Comparison of ENCODE assay signal across 11 mouse cellular contexts in the genomic region with DNA sequence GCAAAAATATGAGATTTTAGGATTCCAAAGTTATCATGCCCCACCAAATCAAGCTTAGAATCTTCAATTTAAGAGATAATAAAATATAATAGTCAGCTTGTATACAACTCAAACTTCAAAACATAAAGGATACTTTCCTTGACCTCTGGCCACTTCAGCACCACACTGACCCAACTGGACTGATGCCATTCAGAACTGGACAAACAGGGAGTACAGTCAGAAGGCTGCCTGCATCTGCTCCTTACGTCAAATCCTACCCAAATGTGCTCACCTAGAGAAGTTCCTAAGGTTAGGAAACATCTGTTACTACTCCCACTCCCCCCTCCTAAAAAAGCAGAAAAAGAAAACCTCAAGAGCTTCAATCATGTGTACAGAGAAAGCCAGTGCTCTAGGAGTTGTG. TPM values are rescaled to one million over a fixed set of nuclear protein-coding genes. Genes with fewer than 3 reads are reported as not detected.
DNase-seq lines count a peak whose midpoint lies in the region; ATAC-seq and TF ChIP-seq lines count a peak whose summit lies in the region.
"Had no signal": no experiment of that assay in that cellular context is flagged by ENCODE, and none has a peak within 500 bp of the region (broad histone marks: within the 10 kb centered on the region; RNA-seq: fewer than 3 reads in every experiment).

No protein-coding gene starts in this region.

- no peaks in the 10 kb centered on the region for H3K27me3 ChIP-seq in midbrain, embryonic 10.5 days (ENCODE audit: low read depth, poor library complexity, severe bottlenecking)
- H3K27me3 ChIP-seq in midbrain, embryonic 11.5 days (ENCODE audit: control insufficient read depth, insufficient read depth, low read length) = no peaks in the 10 kb centered on the region
- no peaks in the 10 kb centered on the region for H3K27me3 ChIP-seq in hindbrain, embryonic 16.5 days (replicated peaks; ENCODE audit: control insufficient read depth, insufficient read depth, low read length)
- H3K27me3 ChIP-seq in stomach, embryonic 16.5 days (ENCODE audit: control insufficient read depth, insufficient read depth, low read length) = no peaks in the 10 kb centered on the region

- WGBS in midbrain, embryonic 10.5 days = 86% methylated on average over 1 of the region's 1 CpGs
- 81% methylated on average over 1 of the region's 1 CpGs for WGBS in midbrain, embryonic 11.5 days
- WGBS in hindbrain, embryonic 16.5 days = 76% methylated on average over 1 of the region's 1 CpGs
- 66% methylated on average over 1 of the region's 1 CpGs for WGBS in stomach, embryonic 16.5 days

- intact Hi-C loops in gastrocnemius, adult 2 months (cut with DNase I) = loop anchor here (5.0 kb wide), 1 partner anchor 87 kb away; no protein-coding TSS in a partner anchor

- no peak overlapping the region for H3K4me2 ChIP-seq in midbrain, embryonic 11.5 days
- H3K4me2 ChIP-seq in hindbrain, embryonic 16.5 days (ENCODE audit: low read length) = peak overlapping the region; percentile 73
- H3K4me2 ChIP-seq in stomach, embryonic 16.5 days (ENCODE audit: low read depth, low read length) = peak overlapping the region; percentile 89

- no peaks in the 10 kb centered on the region for H3K9me3 ChIP-seq in midbrain, embryonic 10.5 days (replicated peaks)
- no peaks in the 10 kb centered on the region for H3K9me3 ChIP-seq in midbrain, embryonic 11.5 days (ENCODE audit: control insufficient read depth, low read length)
- H3K9me3 ChIP-seq in hindbrain, embryonic 16.5 days (ENCODE audit: control insufficient read depth, low read length) = no peaks in the 10 kb centered on the region
- H3K9me3 ChIP-seq in stomach, embryonic 16.5 days (replicated peaks; ENCODE audit: control insufficient read depth, low read length) = no peaks in the 10 kb centered on the region
- H3K9me3 ChIP-seq: G1E had no signal

- H3K9ac ChIP-seq in midbrain, embryonic 11.5 days (ENCODE audit: low read length) = no peak overlapping the region
- H3K9ac ChIP-seq in hindbrain, embryonic 16.5 days (ENCODE audit: low read depth, low read length) = no peak overlapping the region
- 0 out of 2 replicates have a peak overlapping the region, but pooled peaks have one; percentile 22 for H3K9ac ChIP-seq in stomach, embryonic 16.5 days (ENCODE audit: low read length)

- no peak for TF ChIP-seq CTCF in gastrocnemius, adult 2 months (IDR thresholded peaks at IDR 0.05)

- H3K27ac ChIP-seq in gastrocnemius, adult 2 months = 0 out of 2 replicates have a peak overlapping the region, but pooled peaks have one; percentile 2
- H3K27ac ChIP-seq in midbrain, embryonic 10.5 days (replicated peaks) = no peak overlapping the region
- H3K27ac ChIP-seq in midbrain, embryonic 11.5 days (ENCODE audit: low read depth, low read length) = no peak overlapping the region
- no peak overlapping the region for H3K27ac ChIP-seq in hindbrain, embryonic 16.5 days (ENCODE audit: low read depth, low read length)
- no peak overlapping the region for H3K27ac ChIP-seq in stomach, embryonic 16.5 days (ENCODE audit: low read length)

- no peak for ATAC-seq in midbrain, embryonic 11.5 days (ENCODE audit: low FRiP score)
- no peak for ATAC-seq in hindbrain, embryonic 16.5 days
- ATAC-seq in stomach, embryonic 16.5 days (ENCODE audit: insufficient read depth, low FRiP score) = no peak
- ATAC-seq in granulocyte monocyte progenitor cell, adult 5-6 weeks (replicated peaks; ENCODE audit: poor library complexity, severe bottlenecking) = no peak

- H3K4me3 ChIP-seq in gastrocnemius, adult 2 months = no peak overlapping the region; the same call in 1 of the 2 replicates
- H3K4me3 ChIP-seq in midbrain, embryonic 10.5 days = peak overlapping the region; percentile 95; the same call in 1 of the 2 replicates
- no peak overlapping the region for H3K4me3 ChIP-seq in midbrain, embryonic 11.5 days (ENCODE audit: low read depth, low read length)
- no peak overlapping the region for H3K4me3 ChIP-seq in hindbrain, embryonic 16.5 days (ENCODE audit: low read length)
- no peak overlapping the region for H3K4me3 ChIP-seq in stomach, embryonic 16.5 days (replicated peaks; ENCODE audit: low read length)

- no peak for DNase-seq in gastrocnemius, adult 2 months
- DNase-seq in gastrocnemius, postnatal 10 days = no peak
- no peak for DNase-seq in midbrain, embryonic 10.5 days (ENCODE audit: low spot score)
- no peak for DNase-seq in midbrain, embryonic 11.5 days (ENCODE audit: low spot score, missing footprints)
- DNase-seq in spleen, postnatal 4 days (ENCODE audit: low spot score in 2 of 2) = no peak
- DNase-seq: gastrocnemius, postnatal 25 days had no signal

- peaks cover 22% of the 10 kb centered on the region for H3K36me3 ChIP-seq in midbrain, embryonic 10.5 days
- H3K36me3 ChIP-seq in midbrain, embryonic 11.5 days (ENCODE audit: control insufficient read depth, insufficient read depth, low read length) = peaks cover 5% of the 10 kb centered on the region; the same call in 1 of the 2 replicates
- H3K36me3 ChIP-seq in hindbrain, embryonic 16.5 days (ENCODE audit: control insufficient read depth, insufficient read depth, low read length) = peaks cover 4% of the 10 kb centered on the region; the same call in 1 of the 2 replicates
- 0 out of 2 replicates have a peak, but pooled peaks cover 3% of the 10 kb centered on the region for H3K36me3 ChIP-seq in stomach, embryonic 16.5 days (ENCODE audit: control insufficient read depth, insufficient read depth, low read length)

- H3K4me1 ChIP-seq in midbrain, embryonic 10.5 days = peaks cover 28% of the 10 kb centered on the region
- H3K4me1 ChIP-seq in midbrain, embryonic 11.5 days (ENCODE audit: control insufficient read depth, insufficient read depth, low read length) = peaks cover 11% of the 10 kb centered on the region
- peaks cover 11% of the 10 kb centered on the region for H3K4me1 ChIP-seq in hindbrain, embryonic 16.5 days (ENCODE audit: control insufficient read depth, insufficient read depth, low read depth, low read length)
- peaks cover 13% of the 10 kb centered on the region for H3K4me1 ChIP-seq in stomach, embryonic 16.5 days (ENCODE audit: control insufficient read depth, insufficient read depth, low read length)

RNA-seq across cellular contexts. Expression of a gene that starts 1.6 kb away (rescaled TPM):
- total RNA-seq in gastrocnemius, adult 2 months (2021) = 10 to 100 TPM; 78.2 to 79.3 TPM
- total RNA-seq in gastrocnemius, postnatal 10 days (2021) = 10 to 100 TPM; 46.6 to 56.8 TPM
- 93.0 and 94.2 TPM in 2 replicates for polyA plus RNA-seq in midbrain, embryonic 10.5 days (2016; fragmentation: Nextera tagmentation; extraction: Ambion mirVana)
- polyA plus RNA-seq in midbrain, embryonic 11.5 days (2014; fragmentation: Nextera tagmentation; extraction: Ambion mirVana) = 70.3 TPM in 2 replicates
- polyA plus RNA-seq in hindbrain, embryonic 16.5 days (2015; fragmentation: Nextera tagmentation; extraction: Ambion mirVana) = 125 and 128 TPM in 2 replicates
- polyA plus RNA-seq in stomach, embryonic 16.5 days (2015; fragmentation: Nextera tagmentation; extraction: Ambion mirVana) = 89.4 and 98.4 TPM in 2 replicates
- 47.8 and 59.9 TPM in 2 replicates for total RNA-seq in granulocyte monocyte progenitor cell, adult 5-6 weeks (2014; fragmentation: Nextera tagmentation)
- total RNA-seq in granulocyte monocyte progenitor cell, adult 5-6 weeks (2017) = 36.9 and 43.2 TPM in 2 replicates

RNA-seq across cellular contexts. Expression of a gene that starts 26.1 kb away (rescaled TPM):
- total RNA-seq in gastrocnemius, adult 2 months (2021) = 1 to 10 TPM; 4.2 to 4.7 TPM
- 1 to 10 TPM; 4.4 to 6.5 TPM for total RNA-seq in gastrocnemius, postnatal 10 days (2021)
- polyA plus RNA-seq in midbrain, embryonic 10.5 days (2016; fragmentation: Nextera tagmentation; extraction: Ambion mirVana) = 232 and 306 TPM in 2 replicates
- polyA plus RNA-seq in midbrain, embryonic 11.5 days (2014; fragmentation: Nextera tagmentation; extraction: Ambion mirVana) = 385 and 411 TPM in 2 replicates
- polyA plus RNA-seq in hindbrain, embryonic 16.5 days (2015; fragmentation: Nextera tagmentation; extraction: Ambion mirVana) = 552 and 573 TPM in 2 replicates
- 13.1 and 14.4 TPM in 2 replicates for polyA plus RNA-seq in stomach, embryonic 16.5 days (2015; fragmentation: Nextera tagmentation; extraction: Ambion mirVana)
- not detected in 2 replicates for total RNA-seq in granulocyte monocyte progenitor cell, adult 5-6 weeks (2014; fragmentation: Nextera tagmentation)
- not detected in 2 replicates for total RNA-seq in granulocyte monocyte progenitor cell, adult 5-6 weeks (2017)
- total RNA-seq: monocyte, adult 5-6 weeks had no signal
- polyA plus RNA-seq: G1E had no signal

RNA-seq across cellular contexts. Expression of a gene that starts 28.1 kb away (rescaled TPM):
- total RNA-seq in gastrocnemius, adult 2 months (2021) = 10 to 100 TPM; 34.3 to 46.0 TPM
- 10 to 100 TPM; 77.5 to 91.3 TPM for total RNA-seq in gastrocnemius, postnatal 10 days (2021)
- polyA plus RNA-seq in midbrain, embryonic 10.5 days (2016; fragmentation: Nextera tagmentation; extraction: Ambion mirVana) = 160 and 167 TPM in 2 replicates
- polyA plus RNA-seq in midbrain, embryonic 11.5 days (2014; fragmentation: Nextera tagmentation; extraction: Ambion mirVana) = 155 and 175 TPM in 2 replicates
- polyA plus RNA-seq in hindbrain, embryonic 16.5 days (2015; fragmentation: Nextera tagmentation; extraction: Ambion mirVana) = 86.5 and 95.3 TPM in 2 replicates
- polyA plus RNA-seq in stomach, embryonic 16.5 days (2015; fragmentation: Nextera tagmentation; extraction: Ambion mirVana) = 330 and 341 TPM in 2 replicates
- 193 and 246 TPM in 2 replicates for total RNA-seq in granulocyte monocyte progenitor cell, adult 5-6 weeks (2014; fragmentation: Nextera tagmentation)
- total RNA-seq in granulocyte monocyte progenitor cell, adult 5-6 weeks (2017) = 596 and 768 TPM in 2 replicates

Comparison
In these comparisons a context has a peak if more than half of its experiments do, and no peak if none do; other contexts are left out.
1. RNA of a gene that starts 26.1 kb away (polyA plus RNA-seq): 552 to 573 TPM in hindbrain, embryonic 16.5 days, 385 to 411 TPM in midbrain, embryonic 11.5 days and 232 to 306 TPM in midbrain, embryonic 10.5 days; 13.1 to 14.4 TPM in stomach, embryonic 16.5 days; every median in the first group is over 10 times any median in the second.